Mouse (Mus musculus) adrenal gland, adult 2 months (tissue): Measurements from ENCODE around the gene Ooep. TPM values are rescaled to one million over a fixed set of nuclear protein-coding genes. Genes with fewer than 3 reads are reported as not detected.

Source experiments
- polyA plus RNA-seq: library from polyadenylated mRNA; depleted of rRNA; stranded (reverse); fragments of >200 nt; gene quantifications from 2 replicates; pipeline ENCODE4 v1.2.3, GENCODE M21; 2012; rRNA removed
- total RNA-seq, 2 experiments: library from RNA; stranded (reverse); gene quantifications; 2 replicates each; pipeline ENCODE4 v1.2.3; 2021

Ooep gene
- total and polyA plus RNA-seq, 3 experiments: not detected

Other genes with a start within 250 kb of the Ooep start
- gene Gsta4, start 196.0 kb downstream of the Ooep start, total RNA-seq: 10 to 100 TPM; 48.8 to 52.0 TPM
- 6.9 and 7.7 TPM in 2 replicates for gene Gsta4, start 196.0 kb downstream of the Ooep start, polyA plus RNA-seq
- gene Gsta1, start 148.1 kb downstream of the Ooep start, total RNA-seq: 1 to 10 TPM in 1 of 2 experiments, not detected in 1; 1.3 TPM
- not detected in 2 replicates for gene Gsta1, start 148.1 kb downstream of the Ooep start, polyA plus RNA-seq
- gene Gm3776, start 121.6 kb downstream of the Ooep start, total RNA-seq: not detected
- gene Gm3776, start 121.6 kb downstream of the Ooep start, polyA plus RNA-seq: not detected in 2 replicates
- gene Gm10639, start 88.8 kb downstream of the Ooep start, total RNA-seq: not detected
- gene Gm10639, start 88.8 kb downstream of the Ooep start, polyA plus RNA-seq: not detected in 2 replicates
- gene Omt2a, start 63.9 kb downstream of the Ooep start, total RNA-seq: not detected
- not detected in 2 replicates for gene Omt2a, start 63.9 kb downstream of the Ooep start, polyA plus RNA-seq
- gene Omt2b, start 51.1 kb downstream of the Ooep start, total RNA-seq: not detected
- gene Omt2b, start 51.1 kb downstream of the Ooep start, polyA plus RNA-seq: not detected in 2 replicates
- 10 to 100 TPM in 1 of 2 experiments, not detected in 1; 18.6 TPM for gene Gsta2, start 22.9 kb downstream of the Ooep start, total RNA-seq
- gene Gsta2, start 22.9 kb downstream of the Ooep start, polyA plus RNA-seq: not detected in 2 replicates
- gene Dppa5a, start 10.5 kb downstream of the Ooep start, total RNA-seq: not detected
- gene Dppa5a, start 10.5 kb downstream of the Ooep start, polyA plus RNA-seq: not detected in 2 replicates
- not detected for gene Ddx43, start 17.1 kb upstream of the Ooep start, total RNA-seq
- gene Ddx43, start 17.1 kb upstream of the Ooep start, polyA plus RNA-seq: 0.06 TPM in 1 of 2 replicates, not detected in the other
- gene Cgas, start 64.5 kb upstream of the Ooep start, total RNA-seq: under 1 TPM; 0.52 to 0.73 TPM
- gene Cgas, start 64.5 kb upstream of the Ooep start, polyA plus RNA-seq: 0.49 and 0.67 TPM in 2 replicates
- 10 to 100 TPM; 26.6 to 27.7 TPM for gene Mto1, start 69.5 kb upstream of the Ooep start, total RNA-seq
- 57.4 and 76.5 TPM in 2 replicates for gene Mto1, start 69.5 kb upstream of the Ooep start, polyA plus RNA-seq
- gene Gm17324, start 70.1 kb upstream of the Ooep start, total RNA-seq: not detected
- 0.95 and 1.5 TPM in 2 replicates for gene Gm17324, start 70.1 kb upstream of the Ooep start, polyA plus RNA-seq
- gene Eef1a1, start 110.4 kb upstream of the Ooep start, total RNA-seq: 1,000 to 10,000 TPM; 6,873 to 9,883 TPM
- 813 and 861 TPM in 2 replicates for gene Eef1a1, start 110.4 kb upstream of the Ooep start, polyA plus RNA-seq
- 10 to 100 TPM in 1 of 2 experiments, 1 to 10 TPM in 1; 9.2 to 12.9 TPM for gene Slc17a5, start 209.3 kb upstream of the Ooep start, total RNA-seq
- 5.9 TPM in 2 replicates for gene Slc17a5, start 209.3 kb upstream of the Ooep start, polyA plus RNA-seq
- under 1 TPM; 0.09 to 0.28 TPM for gene Cd109, start 236.8 kb upstream of the Ooep start, total RNA-seq
- 0.80 and 0.82 TPM in 2 replicates for gene Cd109, start 236.8 kb upstream of the Ooep start, polyA plus RNA-seq